Mouse (Mus musculus) limb, embryonic 14.5 days (tissue): ENCODE data around the gene Mrps26. TPM values are rescaled to one million over a fixed set of nuclear protein-coding genes. Genes with fewer than 3 reads are reported as not detected.

Source experiments
- ATAC-seq: fragments of 200-750 bp; cut with Nextera tagmentation; 2 replicates; pipeline ENCODE4 v1.8.0; 2017; ENCODE audit warnings: low read depth, moderate number of reproducible peaks, moderate TSS enrichment; ENCODE audit not compliant: low FRiP score
- DNase-seq: peaks from one replicate; pipeline ENCODE4 v3.0.0-alpha.2; 2015; ENCODE audit warnings: low spot score
- H3K27ac ChIP-seq: fragments of 300-500 bp; sonication (generic); replicated peaks from 2 replicates; pipeline ENCODE4 v1.5.1; 2014; ENCODE audit warnings: low read depth, mild to moderate bottlenecking, low read length, moderate library complexity, mixed read lengths
- H3K27me3 ChIP-seq: fragments of 300-500 bp; sonication (generic); 2 replicates; pipeline ENCODE4 v1.6.1; 2014; ENCODE audit warnings: low read length, mixed read lengths; ENCODE audit not compliant: control insufficient read depth, insufficient read depth
- H3K36me3 ChIP-seq: fragments of 300-500 bp; sonication (generic); 2 replicates; pipeline ENCODE4 v1.6.1; 2014; ENCODE audit warnings: mild to moderate bottlenecking, low read length, moderate library complexity, mixed read lengths; ENCODE audit not compliant: control insufficient read depth, insufficient read depth
- H3K4me1 ChIP-seq: fragments of 300-500 bp; sonication (generic); 2 replicates; pipeline ENCODE4 v1.6.1; 2014; ENCODE audit warnings: antibody characterized with exemption, low read length, mixed read lengths; ENCODE audit not compliant: control insufficient read depth, insufficient read depth
- H3K4me2 ChIP-seq: fragments of 300-500 bp; sonication (generic); replicated peaks from 2 replicates; pipeline ENCODE4 v1.6.1; 2014; ENCODE audit warnings: low read depth, mild to moderate bottlenecking, low read length, moderate library complexity; ENCODE audit not compliant: severe bottlenecking
- H3K4me3 ChIP-seq: fragments of 300-500 bp; sonication (generic); replicated peaks from 2 replicates; pipeline ENCODE4 v1.5.1; 2014; ENCODE audit warnings: low read length
- H3K9ac ChIP-seq: fragments of 300-500 bp; sonication (generic); 2 replicates; pipeline ENCODE4 v1.6.1; 2014; ENCODE audit warnings: mild to moderate bottlenecking, low read depth, low read length, moderate library complexity; ENCODE audit not compliant: severe bottlenecking
- H3K9me3 ChIP-seq: fragments of 300-500 bp; sonication (generic); 2 replicates; pipeline ENCODE4 v1.6.1; 2016; ENCODE audit warnings: low read length; ENCODE audit not compliant: control insufficient read depth
- POLR2A ChIP-seq: fragments of 200-500 bp; IDR thresholded peaks from 2 replicates; pipeline ENCODE4 v1.8.0; 2012; ENCODE audit warnings: inconsistent platforms, mild to moderate bottlenecking, moderate library complexity, borderline replicate concordance; ENCODE audit not compliant: insufficient read depth, insufficient read length; ENCODE audit errors: extremely low read depth
- WGBS: fragments of 180-500 bp; shearing (Covaris S2); extraction: QIAGEN DNeasy Blood & Tissue Kit; methylation state at CpG from one replicate; pipeline ENCODE4 v1.1.7; 2014; 5-methylcytosine and 5-hydroxymethylcytosine counted together
- polyA plus RNA-seq, 2 experiments: library from polyadenylated mRNA; depleted of rRNA in 1 of 2; stranded (reverse) in 1 of 2; unstranded in 1 of 2; fragments of >200 nt; fragmentation: Nextera tagmentation in 1 of 2; extraction: Ambion mirVana in 1 of 2; gene quantifications; 2 replicates each; pipeline versions ENCODE4 v1.2.1 to v1.2.3; 2012 to 2014

Gene Mrps26
- polyA plus RNA-seq, 2 experiments = 77.9 to 102 TPM

DNA sequence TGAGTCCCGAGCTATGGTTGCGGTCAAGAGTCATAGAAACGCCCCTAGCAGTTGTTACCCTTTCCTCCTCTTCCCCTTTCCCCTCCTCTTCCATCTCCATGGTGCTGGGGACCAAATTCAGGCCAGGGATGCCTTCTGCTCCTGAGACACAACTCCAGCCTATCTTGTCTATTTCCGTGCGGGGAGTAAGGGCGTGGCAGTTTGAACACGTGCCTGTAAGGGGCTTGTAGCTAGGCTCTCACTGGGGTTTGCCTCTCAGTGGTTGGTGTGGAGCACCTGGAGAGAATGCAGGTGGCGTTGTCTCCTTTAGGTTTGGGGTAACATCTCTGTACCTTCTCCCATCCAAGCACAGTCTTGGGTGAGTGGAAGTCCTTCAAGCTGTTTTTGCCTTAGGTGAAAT is 16.2 kb downstream of the Mrps26 start:
- Histone ChIP-seq H3K27me3 (peaks cover 77% of the 10 kb centered on the region), H3K4me3 (peak overlapping the region; percentile 37), H3K9ac (no peak overlapping the region), H3K4me2 (no peak overlapping the region), H3K27ac (no peak overlapping the region), H3K36me3 (no peaks in the 10 kb centered on the region), H3K9me3 (no peaks in the 10 kb centered on the region), H3K4me1 (peaks cover 6% of the 10 kb centered on the region; the same call in 1 of the 2 replicates)
- TF ChIP-seq POLR2A = no peak
- WGBS = 7% methylated on average over 8 of the region's 8 CpGs
- no peak for ATAC-seq
- no peak for DNase-seq

DNA sequence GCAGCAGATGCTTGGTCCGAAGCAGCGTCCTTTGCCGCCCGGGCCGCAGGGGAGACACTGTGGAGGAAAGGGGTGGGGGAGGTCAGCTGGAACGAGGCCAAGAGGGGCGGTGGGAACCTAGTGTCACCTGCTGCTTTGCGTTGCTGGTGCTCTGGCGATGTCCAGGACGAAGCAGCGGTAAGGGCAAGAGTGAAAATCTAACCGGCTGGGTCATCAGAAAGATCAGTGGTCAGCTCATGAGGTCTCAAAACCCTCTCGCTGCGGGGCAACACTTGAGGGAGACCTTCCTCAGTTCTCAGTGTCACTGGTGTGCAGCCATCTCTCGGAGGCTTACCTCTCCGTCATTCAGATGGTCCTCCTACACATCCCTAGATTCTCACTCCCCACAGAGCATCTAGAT is 17.7 kb downstream of the Mrps26 start:
- peaks cover 6% of the 10 kb centered on the region; the same call in 1 of the 2 replicates for H3K4me1 ChIP-seq
- H3K4me3 ChIP-seq = peak overlapping the region; percentile 37
- peaks cover 67% of the 10 kb centered on the region for H3K27me3 ChIP-seq
- H3K9me3 ChIP-seq = no peaks in the 10 kb centered on the region
- H3K27ac ChIP-seq = no peak overlapping the region
- H3K4me2 ChIP-seq = peak overlapping the region; percentile 57
- no peak for ATAC-seq
- DNase-seq = no peak
- 4% methylated on average over 16 of the region's 16 CpGs for WGBS
- H3K36me3 ChIP-seq = no peaks in the 10 kb centered on the region
- TF ChIP-seq POLR2A = no peak
- H3K9ac ChIP-seq = peak overlapping the region; percentile 40; the same call in 1 of the 2 replicates

DNA sequence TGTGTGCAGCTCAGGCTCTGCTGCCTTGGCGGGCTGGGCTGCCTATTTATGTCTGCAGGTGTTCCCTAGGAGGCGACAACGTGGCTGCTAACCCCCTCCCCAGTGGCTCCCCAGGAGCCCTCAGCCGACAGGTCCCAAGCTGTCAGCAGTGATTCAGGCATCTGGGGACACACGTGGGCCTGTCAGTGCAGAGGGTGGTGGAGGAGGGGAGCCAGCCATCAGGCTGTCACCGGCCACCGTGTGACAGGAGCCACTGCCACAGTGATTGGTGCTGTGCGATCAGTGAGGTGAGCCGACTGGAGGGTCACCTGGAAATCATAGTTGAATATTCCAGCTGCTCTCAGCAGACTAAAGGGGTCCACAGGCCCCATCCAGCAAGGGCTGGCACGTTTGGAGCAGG is 19.0 kb downstream of the Mrps26 start, which contains the start of gene Avp:
TSS of gene Avp (minus strand) at position 3 of the 400 bp plus-strand sequence.
- ATAC-seq (no peak), DNase-seq (no peak)
- TF ChIP-seq POLR2A = no peak
- Histone ChIP-seq H3K36me3 (no peaks in the 10 kb centered on the region), H3K9ac (no peak within 1 kb of the TSS), H3K4me2 (0 out of 2 replicates have a peak within 1 kb of the TSS, but pooled peaks have one; percentile 57), H3K27ac (no peak within 1 kb of the TSS), H3K27me3 (peaks cover 54% of the 10 kb centered on the region), H3K4me1 (peaks cover 6% of the 10 kb centered on the region; the same call in 1 of the 2 replicates), H3K9me3 (no peaks in the 10 kb centered on the region), H3K4me3 (no peak within 1 kb of the TSS)
- WGBS = 34% methylated on average over 10 of the region's 10 CpGs

DNA sequence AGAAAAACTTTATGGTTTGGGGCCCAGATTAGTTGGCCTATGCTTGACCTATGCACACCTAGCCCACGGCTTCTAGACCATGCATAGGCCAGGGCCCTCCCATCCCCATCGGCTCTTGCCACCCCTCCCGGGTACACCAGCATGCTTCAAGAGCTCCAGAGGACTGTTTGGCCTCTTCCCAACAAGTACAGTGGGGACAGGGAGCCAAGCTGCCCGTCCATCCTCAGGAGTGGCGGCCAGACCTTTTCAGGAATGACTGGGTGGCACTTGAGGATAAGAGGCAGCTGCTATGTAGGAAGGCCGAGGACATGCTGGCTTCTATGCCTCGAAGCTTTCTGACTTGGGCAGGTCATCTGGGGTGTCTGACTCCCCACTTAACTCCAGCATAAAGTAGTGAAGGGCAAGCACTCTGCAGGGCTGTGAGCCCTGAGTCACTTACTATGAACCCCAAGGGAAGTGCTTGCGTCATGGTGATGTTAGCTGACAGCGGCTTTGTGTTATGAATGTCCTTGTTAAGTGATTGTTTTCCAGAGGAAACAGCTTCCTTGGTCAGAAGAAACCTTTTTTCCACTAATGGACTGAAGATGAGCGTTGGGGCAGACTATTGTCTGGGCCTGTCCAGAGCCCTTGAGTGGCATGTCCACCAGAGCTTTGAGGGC is 20.5 kb downstream of the Mrps26 start:
- H3K27ac ChIP-seq = no peak overlapping the region
- WGBS = 81% methylated on average over 10 of the region's 10 CpGs
- H3K36me3 ChIP-seq = no peaks in the 10 kb centered on the region
- peaks cover 39% of the 10 kb centered on the region for H3K27me3 ChIP-seq
- no peaks in the 10 kb centered on the region for H3K9me3 ChIP-seq
- TF ChIP-seq POLR2A = no peak
- H3K4me1 ChIP-seq = peaks cover 6% of the 10 kb centered on the region; the same call in 1 of the 2 replicates
- no peak overlapping the region for H3K4me3 ChIP-seq
- DNase-seq (no peak), ATAC-seq (no peak)
- H3K9ac ChIP-seq = no peak overlapping the region
- H3K4me2 ChIP-seq = no peak overlapping the region

DNA sequence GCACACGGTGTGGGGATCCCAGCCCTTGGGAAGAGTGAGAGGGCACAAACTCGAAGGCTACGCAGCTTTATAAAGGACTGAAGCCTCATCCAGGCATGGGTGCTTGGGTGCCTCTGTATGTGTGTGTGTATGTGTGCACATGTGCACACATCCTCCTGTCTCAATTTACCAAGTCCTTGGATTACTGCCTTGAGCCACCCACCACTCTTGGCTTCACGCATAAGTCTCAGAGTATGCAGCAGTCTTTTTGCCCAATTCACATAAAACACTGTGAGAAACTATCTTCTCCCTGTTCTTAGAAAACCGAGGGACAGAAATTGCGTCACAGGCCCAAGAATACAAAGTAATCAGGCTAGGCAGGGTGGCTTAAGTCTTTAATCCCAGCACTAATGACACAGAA is 22.5 kb downstream of the Mrps26 start:
- H3K9me3 ChIP-seq = no peaks in the 10 kb centered on the region
- H3K27ac ChIP-seq = no peak overlapping the region
- no peak overlapping the region for H3K4me3 ChIP-seq
- peaks cover 14% of the 10 kb centered on the region for H3K36me3 ChIP-seq
- TF ChIP-seq POLR2A = no peak
- no peak overlapping the region for H3K4me2 ChIP-seq
- H3K27me3 ChIP-seq = peaks cover 19% of the 10 kb centered on the region
- DNase-seq = no peak
- H3K4me1 ChIP-seq = no peaks in the 10 kb centered on the region
- ATAC-seq = no peak
- WGBS = 74% methylated on average over 6 of the region's 6 CpGs
- H3K9ac ChIP-seq = no peak overlapping the region
